Mouse (Mus musculus) CH12.LX (cell line): ENCODE data around the gene Gpr15. TPM values are rescaled to one million over a fixed set of nuclear protein-coding genes. Genes with fewer than 3 reads are reported as not detected.
A peak's percentile ranks its signal among the peaks of the same experiment; 100 is the strongest.

Experiments
- DNase-seq: peaks from one replicate; pipeline ENCODE4 v3.0.0-alpha.2; 2013; ENCODE audit errors: extremely low read depth
- H3K27ac ChIP-seq: 2 replicates; pipeline ENCODE4 v1.5.1; 2012; ENCODE audit warnings: low read depth, mild to moderate bottlenecking, control low read depth, moderate library complexity; ENCODE audit not compliant: insufficient read depth
- H3K27me3 ChIP-seq: replicated peaks from 2 replicates; pipeline ENCODE3; 2012; ENCODE audit warnings: inconsistent platforms
- H3K36me3 ChIP-seq, 2 experiments: replicated peaks in 1 of 2; 2 replicates each; pipeline versions ENCODE3 to v1.6.1; 2012; ENCODE audit warnings: inconsistent platforms in 1 of 2, low read length in 1 of 2, mild to moderate bottlenecking in 1 of 2, mixed read lengths in 1 of 2, moderate library complexity in 1 of 2; ENCODE audit not compliant: control insufficient read depth in 1 of 2, insufficient read depth in 1 of 2
- H3K4me1 ChIP-seq, 2 experiments: 2 replicates each; pipeline ENCODE4 v1.6.1; 2012; ENCODE audit warnings: inconsistent platforms in 1 of 2, moderate library complexity in 1 of 2; ENCODE audit not compliant: insufficient read depth in 2 of 2, control insufficient read depth in 1 of 2
- H3K4me2 ChIP-seq: 2 replicates; pipeline ENCODE4 v1.6.1; 2012; ENCODE audit warnings: low read depth, mild to moderate bottlenecking, control low read depth; ENCODE audit not compliant: poor library complexity, insufficient read depth, severe bottlenecking
- H3K4me3 ChIP-seq, 3 experiments: fragments of 150-350 bp in 1 of 3; sonication (generic) in 1 of 3; replicated peaks in 1 of 3; 2 replicates each; pipeline versions ENCODE3 to v1.5.1; 2011 to 2012; ENCODE audit warnings: low read depth in 2 of 3, low read length in 2 of 3, mild to moderate bottlenecking in 2 of 3, moderate library complexity in 2 of 3, control low read depth in 1 of 3, improper control_type of control experiment in 1 of 3, inconsistent platforms in 1 of 3, mixed read lengths in 1 of 3; ENCODE audit not compliant: poor library complexity in 1 of 3
- H3K79me2 ChIP-seq: replicated peaks from 2 replicates; pipeline ENCODE4 v1.6.1; 2012; ENCODE audit warnings: mild to moderate bottlenecking, moderate library complexity; ENCODE audit not compliant: control insufficient read depth, poor library complexity, insufficient read depth, severe bottlenecking; ENCODE audit errors: extremely low read depth
- H3K9ac ChIP-seq: 2 replicates; pipeline ENCODE4 v1.6.1; 2012; ENCODE audit warnings: low read depth, mild to moderate bottlenecking, control low read depth, moderate library complexity; ENCODE audit not compliant: insufficient read depth
- H3K9me3 ChIP-seq: replicated peaks from 2 replicates; pipeline ENCODE3; 2012; ENCODE audit warnings: low read length, inconsistent platforms, mixed read lengths
- BHLHE40 ChIP-seq: IDR thresholded peaks from 2 replicates; pipeline ENCODE4 v1.6.1; 2011; ENCODE audit warnings: mild to moderate bottlenecking, low read depth, low read length, improper control_type of control experiment
- CHD1 ChIP-seq: IDR thresholded peaks from 2 replicates; pipeline ENCODE4 v1.6.1; 2012; ENCODE audit warnings: low read depth, low read length, improper control_type of control experiment, inconsistent platforms
- CHD2 ChIP-seq: IDR thresholded peaks from 2 replicates; pipeline ENCODE4 v1.6.1; 2011; ENCODE audit warnings: low read length, improper control_type of control experiment
- CTCF ChIP-seq, 2 experiments: IDR thresholded peaks in 1 of 2; conservative IDR thresholded peaks in 1 of 2; 2 replicates each; pipeline ENCODE4 v1.5.1; 2011 to 2012; ENCODE audit warnings: low read depth in 2 of 2, low read length in 2 of 2, improper control_type of control experiment in 1 of 2, inconsistent platforms in 1 of 2, mild to moderate bottlenecking in 1 of 2, moderate library complexity in 1 of 2
- E2F4 ChIP-seq: IDR thresholded peaks from 2 replicates; pipeline ENCODE4 v1.6.1; 2011; ENCODE audit warnings: low read depth, low read length, improper control_type of control experiment; ENCODE audit not compliant: insufficient replicate concordance
- ELF1 ChIP-seq: IDR thresholded peaks from 2 replicates; pipeline ENCODE4 v1.6.1; 2014; ENCODE audit warnings: low read depth, mild to moderate bottlenecking, inconsistent platforms, low read length, improper control_type of control experiment
- EP300 ChIP-seq: IDR thresholded peaks from 2 replicates; pipeline ENCODE4 v1.6.1; 2011; ENCODE audit warnings: low read length, improper control_type of control experiment
- ETS1 ChIP-seq: conservative IDR thresholded peaks from 2 replicates; pipeline ENCODE4 v1.6.1; 2012; ENCODE audit warnings: low read depth, mild to moderate bottlenecking, inconsistent platforms, low read length, improper control_type of control experiment, moderate library complexity
- GABPA ChIP-seq: IDR thresholded peaks from 2 replicates; pipeline ENCODE4 v1.6.1; 2012; ENCODE audit warnings: low read depth, low read length, improper control_type of control experiment, inconsistent platforms; ENCODE audit not compliant: insufficient replicate concordance
- HCFC1 ChIP-seq: IDR thresholded peaks from 2 replicates; pipeline ENCODE4 v1.6.1; 2012; ENCODE audit warnings: low read depth, mild to moderate bottlenecking, inconsistent platforms, low read length, improper control_type of control experiment
- IRF4 ChIP-seq: IDR thresholded peaks from 2 replicates; pipeline ENCODE4 v1.6.1; 2014; ENCODE audit warnings: low read depth, mild to moderate bottlenecking, inconsistent platforms, low read length, improper control_type of control experiment
- JUN ChIP-seq: IDR thresholded peaks from 2 replicates; pipeline ENCODE4 v1.6.1; 2011; ENCODE audit warnings: low read depth, mild to moderate bottlenecking, low read length, improper control_type of control experiment, moderate library complexity; ENCODE audit not compliant: insufficient read depth
- JUND ChIP-seq: conservative IDR thresholded peaks from 2 replicates; pipeline ENCODE4 v1.6.1; 2011; ENCODE audit warnings: low read depth, low read length, improper control_type of control experiment
- KAT2A ChIP-seq: IDR thresholded peaks from 2 replicates; pipeline ENCODE4 v1.6.1; 2012; ENCODE audit warnings: low read length, improper control_type of control experiment, inconsistent platforms; ENCODE audit not compliant: insufficient replicate concordance
- MAFK ChIP-seq: IDR thresholded peaks from 2 replicates; pipeline ENCODE4 v1.6.1; 2011; ENCODE audit warnings: low read length, improper control_type of control experiment; ENCODE audit not compliant: insufficient replicate concordance
- MAX ChIP-seq: IDR thresholded peaks from 2 replicates; pipeline ENCODE4 v1.6.1; 2011; ENCODE audit warnings: low read length, improper control_type of control experiment
- MAZ ChIP-seq: IDR thresholded peaks from 2 replicates; pipeline ENCODE4 v1.6.1; 2012; ENCODE audit warnings: low read depth, mild to moderate bottlenecking, inconsistent platforms, low read length, improper control_type of control experiment, moderate library complexity
- MEF2A ChIP-seq: IDR thresholded peaks from 2 replicates; pipeline ENCODE4 v1.6.1; 2014; ENCODE audit warnings: low read depth, mild to moderate bottlenecking, inconsistent platforms, low read length, improper control_type of control experiment, borderline replicate concordance
- MXI1 ChIP-seq: IDR thresholded peaks from 2 replicates; pipeline ENCODE4 v1.6.1; 2011; ENCODE audit warnings: mild to moderate bottlenecking, low read depth, low read length, improper control_type of control experiment
- MYC ChIP-seq: IDR thresholded peaks from 2 replicates; pipeline ENCODE4 v1.6.1; 2011; ENCODE audit warnings: low read depth, mild to moderate bottlenecking, improper control_type of control experiment, low read length
- NELFE ChIP-seq: IDR thresholded peaks from 2 replicates; pipeline ENCODE4 v1.6.1; 2011; ENCODE audit warnings: low read depth, low read length, improper control_type of control experiment
- NRF1 ChIP-seq: IDR thresholded peaks from 2 replicates; pipeline ENCODE4 v1.6.1; 2014; ENCODE audit warnings: low read depth, mild to moderate bottlenecking, inconsistent platforms, low read length, improper control_type of control experiment, moderate library complexity
- PAX5 ChIP-seq: IDR thresholded peaks from 2 replicates; pipeline ENCODE4 v1.6.1; 2012; ENCODE audit warnings: low read length, inconsistent platforms, mixed read lengths
- POLR2A ChIP-seq: IDR thresholded peaks from 2 replicates; pipeline ENCODE4 v1.6.1; 2011; ENCODE audit warnings: low read depth, mild to moderate bottlenecking, improper control_type of control experiment, low read length
- POLR2AphosphoS2 ChIP-seq: IDR thresholded peaks from 2 replicates; pipeline ENCODE4 v1.6.1; 2011; ENCODE audit warnings: low read depth, low read length, improper control_type of control experiment
- RAD21 ChIP-seq: IDR thresholded peaks from 2 replicates; pipeline ENCODE4 v1.6.1; 2011; ENCODE audit warnings: low read depth, mild to moderate bottlenecking, low read length, improper control_type of control experiment, moderate library complexity
- RCOR1 ChIP-seq: conservative IDR thresholded peaks from 2 replicates; pipeline ENCODE4 v1.6.1; 2012; ENCODE audit warnings: low read depth, mild to moderate bottlenecking, inconsistent platforms, low read length, improper control_type of control experiment
- SIN3A ChIP-seq: IDR thresholded peaks from 2 replicates; pipeline ENCODE4 v1.6.1; 2012; ENCODE audit warnings: low read length, improper control_type of control experiment, inconsistent platforms
- SMC3 ChIP-seq: IDR thresholded peaks from 2 replicates; pipeline ENCODE4 v1.6.1; 2011; ENCODE audit warnings: low read depth, low read length, improper control_type of control experiment
- TBP ChIP-seq: conservative IDR thresholded peaks from 2 replicates; pipeline ENCODE4 v1.6.1; 2011; ENCODE audit warnings: low read depth, low read length, improper control_type of control experiment
- TCF12 ChIP-seq: IDR thresholded peaks from 2 replicates; pipeline ENCODE4 v1.6.1; 2014; ENCODE audit warnings: low read depth, mild to moderate bottlenecking, inconsistent platforms, low read length, improper control_type of control experiment
- UBTF ChIP-seq: IDR thresholded peaks from 2 replicates; pipeline ENCODE4 v1.6.1; 2012; ENCODE audit warnings: low read depth, mild to moderate bottlenecking, inconsistent platforms, low read length, improper control_type of control experiment, moderate library complexity
- USF1 ChIP-seq: IDR thresholded peaks from 2 replicates; pipeline ENCODE4 v1.6.1; 2014; ENCODE audit warnings: low read depth, mild to moderate bottlenecking, inconsistent platforms, low read length, improper control_type of control experiment
- USF2 ChIP-seq: conservative IDR thresholded peaks from 2 replicates; pipeline ENCODE4 v1.6.1; 2011; ENCODE audit warnings: low read depth, low read length, improper control_type of control experiment
- ZC3H11A ChIP-seq: IDR thresholded peaks from 2 replicates; pipeline ENCODE4 v1.6.1; 2012; ENCODE audit warnings: low read depth, mild to moderate bottlenecking, inconsistent platforms, low read length, improper control_type of control experiment
- ZKSCAN1 ChIP-seq: IDR thresholded peaks from 2 replicates; pipeline ENCODE4 v1.6.1; 2012; ENCODE audit warnings: low read depth, inconsistent platforms, low read length, improper control_type of control experiment, borderline replicate concordance
- ZMIZ1 ChIP-seq: IDR thresholded peaks from 2 replicates; pipeline ENCODE4 v1.6.1; 2012; ENCODE audit warnings: low read depth, mild to moderate bottlenecking, inconsistent platforms, low read length, improper control_type of control experiment
- ZNF384 ChIP-seq: IDR thresholded peaks from 2 replicates; pipeline ENCODE4 v1.6.1; 2012; ENCODE audit warnings: low read depth, low read length, improper control_type of control experiment, inconsistent platforms
- dilution Hi-C: fragments of 300-500 bp; cut with MboI; formaldehyde crosslinking; loops from 2 replicates; pipeline ENCODE4 v1.14.3; 2020; ENCODE audit warnings: low sequenced_read_pairs; ENCODE audit not compliant: extremely low pct_unique_long_range_greater_than_20kb, extremely low pct_ligation_motif_present
- in situ Hi-C: fragments of 300-500 bp; cut with MboI; formaldehyde crosslinking; loops from 3 replicates; pipeline ENCODE4 v1.14.3; 2019; ENCODE audit warnings: low sequenced_read_pairs, low pct_ligation_motif_present, low pct_unique_long_range_greater_than_20kb, mixed read lengths
- polyA plus RNA-seq: library from polyadenylated mRNA; unstranded; fragments of >175 nt; gene quantifications from 2 replicates; pipeline ENCODE4 v1.2.1, GENCODE M21; 2012; ENCODE audit warnings: low read depth; ENCODE audit not compliant: insufficient read length
- total RNA-seq, 2 experiments: library from RNA; depleted of rRNA; stranded (reverse); fragments of 300-350 nt in 1 of 2; fragments of >200 nt in 1 of 2; gene quantifications; 2 replicates each; pipeline ENCODE4 v1.2.3; 2012 to 2014

The Gpr15 gene
- total and polyA plus RNA-seq, 3 experiments, result 3.9 to 13.8 (median 8.3) TPM

DNA sequence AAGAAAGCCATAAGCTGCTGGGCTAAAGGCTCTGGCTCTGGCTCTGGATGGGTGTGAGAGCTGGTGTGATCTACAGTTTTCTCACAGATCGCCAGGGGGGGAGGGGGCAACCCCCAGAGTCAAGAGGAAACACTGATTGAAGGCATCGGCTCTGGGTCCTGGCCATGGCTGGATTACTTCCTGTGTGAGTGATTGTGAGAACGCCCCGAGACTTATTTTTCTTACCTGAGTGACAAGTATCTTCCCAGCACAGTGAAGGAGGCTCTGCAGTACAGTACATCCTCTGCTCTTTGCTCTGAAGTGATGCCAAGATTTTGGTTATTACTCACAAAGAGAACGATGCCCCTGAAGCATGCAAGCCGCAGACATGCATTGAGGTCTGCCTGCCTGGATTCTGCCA lies 17.1 kb downstream of the Gpr15 start:
- H3K4me1 ChIP-seq, result peaks cover 18 to 69% of the 10 kb centered on the region in 2 experiments

DNA sequence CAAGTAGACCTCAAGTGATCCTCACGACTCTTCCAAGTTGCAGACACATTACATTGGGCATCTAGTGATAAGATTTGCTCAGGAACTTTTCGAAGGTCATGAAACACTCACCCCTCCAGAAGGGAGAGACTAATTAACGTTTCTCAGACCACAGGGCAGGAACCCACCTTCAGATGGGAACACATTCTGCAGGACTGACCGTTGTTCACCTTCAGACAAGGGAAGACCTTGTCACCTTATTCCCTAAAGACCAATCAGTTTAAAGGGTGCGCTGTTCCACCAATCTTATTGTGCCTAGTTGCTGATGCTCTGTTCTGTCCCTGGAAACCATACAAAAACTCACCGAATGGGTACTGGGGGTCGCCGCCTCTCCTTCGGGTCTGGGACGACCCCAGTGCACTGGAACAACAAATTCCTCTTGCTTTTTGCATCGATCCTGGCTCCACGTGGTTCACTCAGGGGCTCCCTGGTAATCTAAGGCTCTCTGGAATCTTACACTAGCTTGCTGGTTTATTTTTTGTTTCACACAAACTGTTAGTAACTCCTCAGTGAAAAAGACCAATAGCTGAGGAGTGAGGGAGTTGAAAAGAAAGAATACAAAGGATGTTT lies 17.9 kb downstream of the Gpr15 start:
- H3K4me2 ChIP-seq, result peak overlapping the region; percentile 75
- H3K36me3 ChIP-seq, result no peaks in the 10 kb centered on the region
- H3K79me2 ChIP-seq, result no peaks in the 10 kb centered on the region; the same call in 1 of the 2 replicates
- H3K9ac ChIP-seq, result peak overlapping the region; percentile 91
- peak overlapping the region in 2 of 3 experiments; percentile 20 to 40 for H3K4me3 ChIP-seq
- peaks cover 20 to 77% of the 10 kb centered on the region in 2 experiments for H3K4me1 ChIP-seq
- H3K9me3 ChIP-seq, result no peaks in the 10 kb centered on the region
- dilution Hi-C loops, result no loop called here
- H3K27ac ChIP-seq, result peak overlapping the region; percentile 98
- DNase-seq, result no peak
- H3K27me3 ChIP-seq, result peaks cover 1% of the 10 kb centered on the region
- in situ Hi-C loops, result loop anchor here (10.0 kb wide), 2 partner anchors 186 to 814 kb away; no protein-coding TSS in a partner anchor
- TF ChIP-seq MAX (peak; percentile 65), IRF4 (0 out of 2 replicates have a peak, but pooled peaks have one; percentile 44), KAT2A (0 out of 2 replicates have a peak, but pooled peaks have one; percentile 36), MAFK (no peak), PAX5 (no peak), MXI1 (peak; percentile 66; the same call in 1 of the 2 replicates), TCF12 (peak; percentile 82), ELF1 (0 out of 2 replicates have a peak, but pooled peaks have one; percentile 20), CHD2 (peak; percentile 53; the same call in 1 of the 2 replicates), NELFE (peak; percentile 62; the same call in 1 of the 2 replicates), EP300 (no peak), NRF1 (no peak), MAZ (0 out of 2 replicates have a peak, but pooled peaks have one; percentile 44), UBTF (0 out of 2 replicates have a peak, but pooled peaks have one; percentile 69), POLR2A (peak; percentile 70), POLR2AphosphoS2 (no peak)

More for the DNA sequence above, 17.1 kb downstream of the Gpr15 start:
- Histone ChIP-seq H3K36me3 (no peaks in the 10 kb centered on the region), H3K9me3 (no peaks in the 10 kb centered on the region), H3K4me3 (peak overlapping the region; percentile 26 to 54 (median 40)), H3K79me2 (no peaks in the 10 kb centered on the region; the same call in none of the 2 replicates), H3K9ac (peak overlapping the region; percentile 91), H3K27ac (peak overlapping the region; percentile 98), H3K27me3 (peaks cover 1% of the 10 kb centered on the region), H3K4me2 (peak overlapping the region; percentile 75)
- DNase-seq, result peak; percentile 92
- in situ Hi-C loops (loop anchor here (10.0 kb wide), 2 partner anchors 187 to 813 kb away; no protein-coding TSS in a partner anchor), dilution Hi-C loops (no loop called here)
- peak; percentile 85 for TF ChIP-seq RCOR1
- TF ChIP-seq SIN3A, result no peak; the same call in 1 of the 2 replicates
- TF ChIP-seq USF1, result no peak
- TF ChIP-seq CHD2, result peak; percentile 88
- peak; percentile 80 for TF ChIP-seq BHLHE40
- peak; percentile 76 for TF ChIP-seq ELF1
- TF ChIP-seq MAZ, result peak; percentile 86
- peak; percentile 70 for TF ChIP-seq JUN
- TF ChIP-seq NELFE, result 0 out of 2 replicates have a peak, but pooled peaks have one; percentile 19
- TF ChIP-seq CHD1, result no peak
- peak; percentile 60 for TF ChIP-seq POLR2A
- 0 out of 2 replicates have a peak, but pooled peaks have one; percentile 62 for TF ChIP-seq MAFK
- TF ChIP-seq MEF2A, result peak; percentile 85
- TF ChIP-seq KAT2A, result no peak
- no peak for TF ChIP-seq ZC3H11A
- peak; percentile 12; the same call in 1 of the 2 replicates for TF ChIP-seq ZNF384
- peak; percentile 89 for TF ChIP-seq EP300
- TF ChIP-seq E2F4, result no peak
- TF ChIP-seq USF2, result no peak
- TF ChIP-seq RAD21, result peak; percentile 8
- peak; percentile 87 for TF ChIP-seq TCF12
- TF ChIP-seq ETS1, result peak; percentile 92
- peak; percentile 40 for TF ChIP-seq SMC3
- TF ChIP-seq CTCF (conservative IDR thresholded peaks at IDR 0.05 in 1 of 2, IDR thresholded peaks at IDR 0.05 in 1 of 2; ENCODE audit: low read depth in 2 of 2, low read length in 2 of 2), result no peak
- TF ChIP-seq MXI1, result no peak
- TF ChIP-seq POLR2AphosphoS2, result no peak
- TF ChIP-seq UBTF, result no peak
- no peak for TF ChIP-seq ZKSCAN1
- peak; percentile 54; the same call in 1 of the 2 replicates for TF ChIP-seq MAX
- peak; percentile 80 for TF ChIP-seq TBP
- no peak for TF ChIP-seq NRF1
- no peak for TF ChIP-seq PAX5
- peak; percentile 47; the same call in 1 of the 2 replicates for TF ChIP-seq HCFC1
- peak; percentile 97 for TF ChIP-seq IRF4
- TF ChIP-seq MYC, result no peak; the same call in 1 of the 2 replicates
- peak; percentile 87 for TF ChIP-seq JUND
- no peak for TF ChIP-seq GABPA
- TF ChIP-seq ZMIZ1, result peak; percentile 64; the same call in 1 of the 2 replicates
